Mouse (Mus musculus) spleen, adult 2 months (tissue): ENCODE measurements around the gene Sorcs3. TPM values are rescaled to one million over a fixed set of nuclear protein-coding genes. Genes with fewer than 3 reads are reported as not detected.

Experiments
- DNase-seq, 2 experiments: peaks; one replicate each; pipeline versions ENCODE4 v3.0.0 to v3.0.0-alpha.2; 2012 to 2021; ENCODE audit warnings: low spot score in 2 of 2, low read depth in 1 of 2
- H3K27ac ChIP-seq: fragments of 200-500 bp; 2 replicates; pipeline ENCODE4 v1.5.1; 2012; ENCODE audit warnings: low read length, inconsistent platforms; ENCODE audit not compliant: insufficient read depth
- H3K27me3 ChIP-seq: fragments of 200-500 bp; 2 replicates; pipeline ENCODE4 v1.6.1; 2012; ENCODE audit warnings: mild to moderate bottlenecking, moderate library complexity, low read length, inconsistent platforms; ENCODE audit not compliant: control insufficient read depth, insufficient read depth
- H3K36me3 ChIP-seq: fragments of 200-500 bp; 2 replicates; pipeline ENCODE4 v1.6.1; 2012; ENCODE audit warnings: mild to moderate bottlenecking, low read length, inconsistent platforms; ENCODE audit not compliant: control insufficient read depth, insufficient read depth
- H3K4me1 ChIP-seq: fragments of 200-500 bp; 2 replicates; pipeline ENCODE4 v1.6.1; 2011; ENCODE audit warnings: inconsistent platforms; ENCODE audit not compliant: control insufficient read depth, insufficient read depth, insufficient read length
- H3K4me3 ChIP-seq: fragments of 200-500 bp; 2 replicates; pipeline ENCODE4 v1.5.1; 2011; ENCODE audit warnings: mild to moderate bottlenecking, inconsistent platforms; ENCODE audit not compliant: insufficient read depth, insufficient read length; ENCODE audit errors: extremely low read depth
- CTCF ChIP-seq: fragments of 200-500 bp; IDR thresholded peaks from 2 replicates; pipeline ENCODE4 v1.5.1; 2011; ENCODE audit warnings: mild to moderate bottlenecking, inconsistent platforms; ENCODE audit not compliant: insufficient read depth, insufficient read length, insufficient replicate concordance; ENCODE audit errors: extremely low read depth
- POLR2A ChIP-seq: fragments of 200-500 bp; IDR thresholded peaks from 2 replicates; pipeline ENCODE4 v1.6.1; 2011; ENCODE audit warnings: low read depth, low read length, inconsistent platforms
- WGBS: fragments of 180-500 bp; shearing (Covaris S2); methylation state at CpG from one replicate; pipeline ENCODE4 v1.1.7; 2018; 5-methylcytosine and 5-hydroxymethylcytosine counted together
- polyA plus RNA-seq: library from polyadenylated mRNA; depleted of rRNA; stranded (reverse); fragments of >200 nt; gene quantifications from 2 replicates; pipeline ENCODE4 v1.2.3, GENCODE M21; 2012

Sorcs3 gene
- polyA plus RNA-seq, 1 experiment, result not detected

GRCm38 (mm10) chr19:48285602-48286225, 79.9 kb downstream of the Sorcs3 start:
- no peak for DNase-seq
- no peak for TF ChIP-seq CTCF
- TF ChIP-seq POLR2A, result no peak
- H3K4me1 ChIP-seq, result no peaks in the 10 kb centered on the region
- no peak overlapping the region for H3K27ac ChIP-seq
- no peak overlapping the region for H3K4me3 ChIP-seq
- no peaks in the 10 kb centered on the region for H3K36me3 ChIP-seq
- WGBS, result 69% methylated on average over 10 of the region's 10 CpGs
- H3K27me3 ChIP-seq, result no peaks in the 10 kb centered on the region

- Histone ChIP-seq H3K36me3 (no peaks in the 10 kb centered on the region), H3K27me3 (no peaks in the 10 kb centered on the region), H3K4me1 (no peaks in the 10 kb centered on the region), H3K27ac (no peak overlapping the region), H3K4me3 (no peak overlapping the region)
- 95% methylated on average over 2 of the region's 2 CpGs for WGBS
- TF ChIP-seq POLR2A, result no peak
- TF ChIP-seq CTCF, result no peak
- no peak for DNase-seq
Observed at GRCm38 (mm10) chr19:48294251-48294650, 88.4 kb downstream of the Sorcs3 start.

- H3K27me3 ChIP-seq, result no peaks in the 10 kb centered on the region
- no peak for DNase-seq
- TF ChIP-seq POLR2A (no peak), CTCF (no peak)
- no peak overlapping the region for H3K4me3 ChIP-seq
- no peaks in the 10 kb centered on the region for H3K36me3 ChIP-seq
- no peak overlapping the region for H3K27ac ChIP-seq
- WGBS, result 73% methylated on average over 2 of the region's 2 CpGs
- no peaks in the 10 kb centered on the region for H3K4me1 ChIP-seq
Observed at GRCm38 (mm10) chr19:48298384-48298783, 92.6 kb downstream of the Sorcs3 start.

DNA sequence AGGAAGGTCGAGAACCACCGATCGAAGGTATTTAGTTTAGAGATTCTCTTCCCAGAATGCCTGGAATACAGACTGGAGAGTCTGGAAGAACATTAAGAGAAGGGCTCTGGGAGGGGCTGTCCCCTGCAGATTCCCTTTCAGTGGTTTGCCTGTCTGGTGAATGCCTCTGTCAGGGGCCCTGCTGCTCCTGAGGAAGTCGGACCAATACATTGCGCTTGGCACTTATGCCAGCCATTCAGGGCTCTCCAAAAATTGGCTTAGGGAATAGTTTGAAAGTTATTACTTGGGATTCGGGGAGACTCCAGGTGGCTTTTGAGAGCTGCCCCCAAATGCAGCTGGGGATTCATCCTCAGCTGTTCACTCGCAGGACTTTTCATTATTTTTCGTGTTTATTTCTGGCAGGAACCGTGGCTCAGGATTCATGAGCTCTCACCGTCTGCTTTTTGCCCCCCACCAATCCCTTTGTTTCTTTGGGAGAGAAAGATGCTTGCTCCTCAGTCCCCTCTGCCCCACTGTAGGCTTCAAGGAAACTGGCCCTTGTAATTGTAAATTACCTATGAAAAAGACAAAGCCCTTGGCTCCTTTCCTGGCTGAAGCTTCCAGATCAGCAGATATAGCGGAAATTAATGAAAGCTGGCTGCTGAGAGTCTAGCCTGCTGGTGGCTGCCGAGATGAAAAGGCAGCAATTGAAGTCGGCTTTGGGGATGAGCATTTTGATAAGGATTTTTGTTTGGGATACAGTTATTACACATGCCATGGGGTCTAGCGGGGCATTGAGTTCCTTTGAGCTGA, 94.8 kb downstream of the Sorcs3 start:
- Histone ChIP-seq H3K27ac (no peak overlapping the region), H3K27me3 (no peaks in the 10 kb centered on the region), H3K4me3 (no peak overlapping the region), H3K4me1 (no peaks in the 10 kb centered on the region), H3K36me3 (no peaks in the 10 kb centered on the region)
- TF ChIP-seq CTCF (no peak), POLR2A (no peak)
- no peak for DNase-seq
- 74% methylated on average over 14 of the region's 14 CpGs for WGBS

- no peaks in the 10 kb centered on the region for H3K36me3 ChIP-seq
- no peak for DNase-seq
- no peaks in the 10 kb centered on the region for H3K4me1 ChIP-seq
- no peaks in the 10 kb centered on the region for H3K27me3 ChIP-seq
- no peak overlapping the region for H3K27ac ChIP-seq
- TF ChIP-seq CTCF, result no peak
- no peak for TF ChIP-seq POLR2A
- no peak overlapping the region for H3K4me3 ChIP-seq
- 74% methylated on average over 3 of the region's 3 CpGs for WGBS
Observed at GRCm38 (mm10) chr19:48301300-48301699, 95.5 kb downstream of the Sorcs3 start.

- Histone ChIP-seq H3K4me1 (no peaks in the 10 kb centered on the region), H3K27me3 (no peaks in the 10 kb centered on the region), H3K27ac (no peak overlapping the region), H3K4me3 (no peak overlapping the region), H3K36me3 (no peaks in the 10 kb centered on the region)
- DNase-seq, result no peak
- no peak for TF ChIP-seq CTCF
- no peak for TF ChIP-seq POLR2A
- 89% methylated on average over 8 of the region's 8 CpGs for WGBS
Observed at GRCm38 (mm10) chr19:48308341-48308740, 102.5 kb downstream of the Sorcs3 start.
